Mouse (Mus musculus) left cerebral cortex, adult 9 months (tissue): Measurements from ENCODE around the gene Slc44a4.
"Not testable (repeated sequence)": the region's sequence is repeated elsewhere in the genome, so short reads cannot be mapped to it uniquely, and the experiment has no call there.

ENCODE experiments used
- DNase-seq, 2 experiments: peaks; one replicate each; pipeline ENCODE4 v3.0.0; 2022; ENCODE audit warnings: low spot score in 2 of 2

Slc44a4 gene

GRCm38 (mm10) chr17:34960702-34961493, 46.6 kb downstream of the Slc44a4 start:
- peak in 1 of 2 experiments; percentile 26 for DNase-seq

GRCm38 (mm10) chr17:34962125-34962524, 47.9 kb downstream of the Slc44a4 start:
- no peak for DNase-seq

- no peak for DNase-seq
These were observed 48.6 kb downstream of the Slc44a4 start for GRCm38 (mm10) chr17:34962841-34963240.

GRCm38 (mm10) chr17:34964640-34965049, 50.4 kb downstream of the Slc44a4 start:
- DNase-seq = no peak

- DNase-seq = no peak
These were observed 51.4 kb downstream of the Slc44a4 start for GRCm38 (mm10) chr17:34965627-34966026.

GRCm38 (mm10) chr17:34969822-34970221, 55.6 kb downstream of the Slc44a4 start, which contains the start of gene Gm20481:
Gene Gm20481 (plus strand): TSS chr17:34969912.
- not testable (repeated sequence) for DNase-seq

- not testable (repeated sequence) for DNase-seq
These were observed 56.6 kb downstream of the Slc44a4 start for GRCm38 (mm10) chr17:34970850-34971249.

- DNase-seq = not testable (repeated sequence)
These were observed 57.4 kb downstream of the Slc44a4 start for GRCm38 (mm10) chr17:34971694-34972068.

GRCm38 (mm10) chr17:34972069-34972749, 57.9 kb downstream of the Slc44a4 start, which contains the start of the genes Hspa1a and Hspa1l:
Gene Hspa1a (minus strand): TSS chr17:34972156.
Gene Hspa1l (plus strand): TSS chr17:34972703.
- DNase-seq = peak; percentile 74 to 86

- DNase-seq = no peak
These were observed 61.6 kb downstream of the Slc44a4 start for GRCm38 (mm10) chr17:34975581-34976492.

- DNase-seq = no peak
These were observed 62.7 kb downstream of the Slc44a4 start for GRCm38 (mm10) chr17:34977000-34977399.

- no peak for DNase-seq
These were observed 64.0 kb downstream of the Slc44a4 start for GRCm38 (mm10) chr17:34978239-34978638.

GRCm38 (mm10) chr17:34979631-34980030, 65.4 kb downstream of the Slc44a4 start:
- DNase-seq = no peak
